Mouse (Mus musculus) ovary, adult 2 months (tissue): ENCODE results near the gene BC053393. TPM values are rescaled to one million over a fixed set of nuclear protein-coding genes. Genes with fewer than 3 reads are reported as not detected.

Source experiments
- polyA plus RNA-seq: library from polyadenylated mRNA; depleted of rRNA; stranded (reverse); fragments of >200 nt; gene quantifications from 2 replicates; pipeline ENCODE4 v1.2.3, GENCODE M21; 2012; rRNA removed

The BC053393 gene
- not detected in 2 replicates for polyA plus RNA-seq

GRCm38 (mm10) chr11:46571327-46571726 lies at the start of gene BC053393:
Gene BC053393 (plus strand): TSS chr11:46571536.

DNA sequence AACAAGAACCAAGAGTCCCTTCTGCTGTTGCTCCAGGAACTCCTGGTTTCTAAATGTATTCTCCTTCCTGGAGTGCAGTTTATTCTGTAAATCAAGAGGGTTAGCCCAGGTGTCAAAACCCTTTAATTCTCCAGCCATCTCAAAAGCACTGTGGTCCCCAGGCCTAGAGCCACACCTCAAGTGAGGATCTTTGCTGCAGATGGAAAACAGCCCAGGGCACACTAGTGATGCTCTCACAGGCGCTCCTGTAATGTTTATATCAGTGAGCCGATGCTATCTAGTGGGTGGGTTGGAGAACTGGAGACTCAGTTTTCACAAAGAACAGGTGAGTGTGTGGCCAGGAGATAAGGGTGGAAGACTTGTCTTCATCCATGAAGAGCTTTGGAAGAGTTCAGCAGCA lies 47.4 kb upstream of the BC053393 start, which contains the start of gene Gm12169:
TSS of gene Gm12169 (plus strand) at position 301 of the 400 bp plus-strand sequence.

GRCm38 (mm10) chr11:46629211-46629795 lies 58.0 kb downstream of the BC053393 start, which contains the start of gene Dppa1:
Gene Dppa1 (minus strand): TSS chr11:46629261.

Other genes starting within 250 kb of the BC053393 start
- gene Itk, start 182.0 kb upstream of the BC053393 start, polyA plus RNA-seq, result 0.16 and 0.22 TPM in 2 replicates
- 0.09 and 0.17 TPM in 2 replicates for gene Fam71b, start 175.0 kb upstream of the BC053393 start, polyA plus RNA-seq
- 18.6 and 49.5 TPM in 2 replicates for gene Med7, start 134.6 kb upstream of the BC053393 start, polyA plus RNA-seq
- 0.15 and 0.17 TPM in 2 replicates for gene Havcr2, start 116.6 kb upstream of the BC053393 start, polyA plus RNA-seq
- not detected in 2 replicates for gene Gm12169, start 47.3 kb upstream of the BC053393 start, polyA plus RNA-seq
- gene Dppa1, start 57.7 kb downstream of the BC053393 start, polyA plus RNA-seq, result not detected in 2 replicates
- 0.53 and 1.3 TPM in 2 replicates for gene Timd2, start 135.5 kb downstream of the BC053393 start, polyA plus RNA-seq
- gene Havcr1, start 163.5 kb downstream of the BC053393 start, polyA plus RNA-seq, result 0.17 TPM in 1 of 2 replicates, not detected in the other
- 0.09 and 0.33 TPM in 2 replicates for gene Timd4, start 239.3 kb downstream of the BC053393 start, polyA plus RNA-seq